Mouse (Mus musculus): ENCODE measurements around the gene Timm10b. TPM values are rescaled to one million over a fixed set of nuclear protein-coding genes. Genes with fewer than 3 reads are reported as not detected.

The Timm10b gene
- total RNA-seq (2014; fragmentation: Nextera tagmentation) (39.1 and 49.7 TPM in 2 replicates), total RNA-seq (2017) (72.1 and 77.6 TPM in 2 replicates)

DNA sequence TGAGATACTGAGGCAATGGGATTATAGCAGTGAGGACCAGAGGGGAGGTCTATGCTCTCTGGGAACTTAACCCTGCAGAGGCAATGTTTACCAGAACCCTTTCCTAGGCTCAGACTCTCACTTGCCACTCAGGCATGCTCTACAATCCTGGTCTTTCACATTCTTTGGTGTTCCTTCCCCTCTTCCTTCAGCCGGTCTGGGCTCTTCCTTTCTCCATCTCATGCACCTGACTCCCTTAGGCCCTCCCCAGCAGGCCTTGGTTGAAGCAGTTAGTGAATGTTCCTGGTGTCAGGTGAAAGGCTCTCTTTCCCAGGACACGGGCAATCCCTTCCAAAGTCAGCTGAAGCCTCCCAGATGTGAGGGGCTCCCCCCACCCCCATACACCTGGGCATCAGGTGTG is at the start of gene Timm10b:
TSS of gene Timm10b (plus strand) at position 301 of the 400 bp plus-strand sequence.
- ATAC-seq (replicated peaks; ENCODE audit: poor library complexity, severe bottlenecking) = no peak

DNA sequence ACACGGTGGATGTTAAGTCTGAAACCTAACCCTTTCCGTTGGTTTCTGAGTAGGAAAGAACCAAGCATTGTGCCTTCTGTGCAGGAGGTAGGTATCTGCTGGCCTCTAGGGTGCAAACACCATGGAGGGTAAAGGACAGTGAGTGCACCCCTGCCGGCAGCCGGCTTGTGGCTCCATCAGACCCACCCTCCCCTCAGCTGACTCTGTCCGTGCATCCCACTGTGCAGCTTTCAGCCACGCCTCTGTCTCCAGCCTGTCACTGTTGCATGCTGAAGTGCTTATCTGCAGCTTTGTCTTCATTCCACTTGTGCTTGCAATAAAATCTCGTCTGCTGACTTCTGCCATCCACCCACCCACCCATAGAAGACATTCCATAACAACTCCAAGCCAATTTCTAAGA is 49.8 kb upstream of the Timm10b start:
- no peak for ATAC-seq (replicated peaks; ENCODE audit: poor library complexity, severe bottlenecking)

DNA sequence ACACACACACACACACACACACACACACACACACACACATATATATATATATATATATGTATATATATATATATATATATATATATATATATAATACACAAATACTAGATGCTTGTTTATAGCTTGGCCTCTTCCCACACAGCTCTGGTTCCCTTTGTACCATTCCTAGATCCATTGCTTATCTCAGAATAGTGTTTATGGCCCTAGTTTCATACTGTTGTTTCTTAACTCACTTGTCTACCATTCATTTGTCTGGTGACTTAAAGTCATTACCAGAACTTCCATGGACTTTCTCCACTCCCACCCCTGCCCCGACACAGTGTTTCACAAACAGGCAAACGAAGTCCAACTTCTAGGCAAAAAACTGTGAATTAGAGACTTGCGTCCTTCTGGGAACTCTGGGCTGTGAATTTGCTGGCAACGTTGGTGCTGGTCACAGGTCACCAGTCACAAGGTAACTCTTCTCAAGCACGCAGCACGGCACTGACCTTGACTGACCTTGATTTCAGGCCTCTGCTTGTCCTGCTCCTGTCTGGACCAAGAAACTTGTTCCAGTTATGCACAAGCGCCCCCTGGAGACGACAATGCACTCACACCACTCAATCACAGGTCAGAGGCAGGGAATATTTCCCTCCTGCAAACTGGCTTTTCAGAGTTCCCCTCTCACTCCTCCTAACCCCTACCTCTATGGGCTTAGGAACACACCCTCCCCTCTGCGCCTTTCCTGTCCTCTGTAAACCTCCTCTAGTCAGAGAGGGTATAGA is 36.8 kb upstream of the Timm10b start:
- peak; percentile 92 for ATAC-seq (replicated peaks; ENCODE audit: poor library complexity, severe bottlenecking)

DNA sequence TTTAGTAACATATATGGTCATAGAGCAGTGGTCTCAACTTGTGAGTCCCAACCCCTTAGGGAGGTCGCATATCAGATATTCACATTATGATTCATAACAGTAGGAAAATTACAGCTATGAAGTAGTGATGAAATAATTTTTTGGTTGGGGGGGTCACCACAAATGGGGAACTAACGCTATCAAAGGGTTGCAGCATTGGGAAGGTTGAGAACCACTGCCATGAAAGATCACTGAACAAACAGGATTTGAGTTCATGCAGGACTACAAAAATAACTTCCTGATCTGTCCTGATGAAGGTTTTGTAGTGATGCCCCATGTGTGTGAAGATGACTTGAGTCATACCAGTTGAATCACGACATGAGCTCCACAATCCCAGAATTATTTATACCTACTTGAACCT is 31.4 kb upstream of the Timm10b start:
- peak; percentile 83 for ATAC-seq (replicated peaks; ENCODE audit: poor library complexity, severe bottlenecking)

DNA sequence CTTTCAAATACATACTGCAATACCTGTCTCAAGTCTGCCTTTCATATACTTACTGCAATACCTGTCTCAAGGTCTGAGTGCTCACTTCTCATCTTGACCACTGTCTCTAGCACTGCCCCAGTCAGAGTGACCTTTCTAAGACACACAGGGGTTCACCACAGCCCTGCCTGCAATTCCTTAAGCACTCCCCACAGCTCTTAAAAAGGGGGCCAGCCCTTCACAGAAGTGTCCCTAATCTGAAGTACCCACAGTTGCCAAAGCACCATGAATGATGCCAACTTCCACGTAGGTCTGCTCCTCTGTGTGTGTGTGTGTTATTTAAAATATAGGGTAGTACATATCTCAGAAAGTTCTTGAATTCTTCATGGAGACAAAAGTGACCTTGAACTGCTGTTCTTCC is 28.1 kb upstream of the Timm10b start:
- no peak for ATAC-seq (replicated peaks; ENCODE audit: poor library complexity, severe bottlenecking)

DNA sequence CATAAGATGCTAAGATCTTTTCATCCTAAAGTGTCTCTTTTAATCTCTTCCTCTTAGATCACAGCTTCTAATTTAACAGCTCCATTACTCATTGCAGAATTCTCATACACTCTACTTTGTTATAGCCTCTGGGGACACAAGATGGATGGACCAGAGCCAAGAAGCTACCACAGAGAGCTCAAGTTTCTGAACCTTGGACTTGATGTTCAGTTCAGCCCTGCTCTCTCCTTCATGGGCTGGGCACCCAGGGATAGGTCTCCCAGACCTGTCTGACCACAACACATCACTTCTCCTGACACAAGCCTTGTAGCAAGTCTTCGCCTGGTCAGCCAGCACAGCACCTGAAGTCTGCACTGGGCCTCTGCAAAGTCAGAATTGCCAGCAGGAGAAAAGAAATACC is 25.5 kb upstream of the Timm10b start:
- no peak for ATAC-seq (replicated peaks; ENCODE audit: poor library complexity, severe bottlenecking)

DNA sequence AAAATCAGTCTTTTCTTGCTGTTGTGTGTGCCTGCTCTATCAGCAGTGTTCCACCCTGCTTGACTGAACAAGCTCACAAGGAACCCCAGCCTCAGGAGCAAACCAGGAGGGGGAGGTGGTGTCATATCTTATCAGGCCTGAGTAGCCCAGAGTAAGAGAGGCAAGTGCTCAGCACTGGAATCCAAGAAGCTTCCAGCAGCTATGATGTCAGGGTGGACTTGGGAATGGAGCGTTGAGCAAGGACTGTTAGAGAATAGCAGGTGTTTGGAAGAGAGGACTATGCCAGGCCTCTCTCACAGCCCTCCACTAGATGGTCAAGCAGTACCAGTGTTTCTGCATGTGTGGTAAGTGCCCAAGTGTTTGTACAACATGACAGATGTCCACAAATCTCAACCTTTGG is 24.1 kb upstream of the Timm10b start:
- no peak for ATAC-seq (replicated peaks; ENCODE audit: poor library complexity, severe bottlenecking)

DNA sequence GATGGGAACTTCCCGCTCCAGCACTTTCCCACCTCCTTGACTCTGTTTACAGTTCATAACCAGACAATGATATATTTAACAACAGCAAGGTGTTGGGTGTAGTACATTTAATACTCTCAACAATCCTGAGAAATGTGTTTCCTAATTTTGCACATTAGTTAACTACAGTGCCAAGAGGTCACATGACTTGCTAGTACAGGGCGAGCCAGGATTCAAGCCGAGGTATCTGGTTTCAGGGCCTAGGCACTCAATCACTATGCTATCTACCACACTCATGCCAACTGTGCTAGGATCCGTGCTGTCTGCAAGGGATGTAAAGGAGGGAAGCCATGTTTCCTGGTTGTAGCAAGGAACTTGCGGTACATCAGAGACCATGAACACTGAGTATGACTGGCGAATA is 23.3 kb upstream of the Timm10b start:
- no peak for ATAC-seq (replicated peaks; ENCODE audit: poor library complexity, severe bottlenecking)

DNA sequence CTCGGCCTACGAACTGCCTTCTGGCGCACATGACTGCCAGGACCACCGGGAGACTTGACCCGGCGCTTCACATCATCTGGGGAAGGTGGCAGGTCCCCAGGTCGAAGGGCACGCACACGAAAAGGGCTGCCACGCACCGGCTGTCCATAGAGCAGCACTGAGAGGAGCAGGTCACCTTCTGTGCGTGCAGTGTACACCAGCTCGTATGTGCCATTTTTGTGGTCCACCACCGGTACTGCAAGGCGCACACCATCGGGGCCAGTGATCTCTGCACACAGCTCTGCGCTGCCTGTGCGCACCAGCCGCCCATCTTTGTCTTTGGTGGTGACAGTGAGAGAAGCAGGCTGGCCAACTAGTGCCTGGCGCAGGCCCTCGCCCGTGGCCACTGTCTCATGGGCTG is 22.0 kb upstream of the Timm10b start:
- ATAC-seq (replicated peaks; ENCODE audit: poor library complexity, severe bottlenecking) = no peak

DNA sequence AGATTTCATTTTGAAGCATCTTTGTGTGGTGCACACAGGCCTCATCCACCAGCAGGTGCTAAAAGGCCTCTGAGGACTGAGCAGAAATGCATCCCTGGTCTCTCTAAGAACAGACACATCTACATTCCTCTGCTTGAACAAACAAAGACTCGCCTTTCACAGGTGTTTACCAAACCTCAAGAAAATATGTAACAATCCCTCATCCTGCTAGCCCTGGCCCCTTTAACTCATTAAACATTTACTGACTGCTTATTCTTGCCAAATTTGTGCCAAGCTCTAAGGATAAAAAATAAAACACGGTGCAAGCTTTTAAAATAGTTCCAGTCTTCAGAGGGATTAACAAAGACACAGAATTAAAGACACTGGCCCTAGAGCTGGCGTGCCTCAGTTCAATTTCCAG is 20.2 kb upstream of the Timm10b start:
- no peak for ATAC-seq (replicated peaks; ENCODE audit: poor library complexity, severe bottlenecking)

DNA sequence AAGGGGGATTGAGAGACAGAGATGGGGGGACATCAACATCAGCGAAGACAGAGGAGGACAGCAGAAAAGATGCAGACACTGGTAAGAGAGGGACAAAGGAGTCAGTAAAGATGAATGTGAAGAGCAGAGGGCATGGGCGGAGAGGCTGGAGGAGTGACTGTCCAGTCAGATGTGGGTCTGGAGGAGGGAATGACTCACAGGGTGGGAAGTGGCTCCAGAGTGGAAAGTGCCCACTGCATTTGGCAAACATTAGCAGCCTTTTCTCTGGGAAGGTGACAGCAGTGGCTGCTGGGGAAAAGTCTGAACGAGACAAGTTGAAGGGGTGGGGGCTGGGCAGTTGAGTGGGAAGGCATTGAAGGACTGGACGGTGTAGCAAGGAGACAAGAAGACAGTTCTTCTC is 18.8 kb upstream of the Timm10b start:
- no peak for ATAC-seq (replicated peaks; ENCODE audit: poor library complexity, severe bottlenecking)

DNA sequence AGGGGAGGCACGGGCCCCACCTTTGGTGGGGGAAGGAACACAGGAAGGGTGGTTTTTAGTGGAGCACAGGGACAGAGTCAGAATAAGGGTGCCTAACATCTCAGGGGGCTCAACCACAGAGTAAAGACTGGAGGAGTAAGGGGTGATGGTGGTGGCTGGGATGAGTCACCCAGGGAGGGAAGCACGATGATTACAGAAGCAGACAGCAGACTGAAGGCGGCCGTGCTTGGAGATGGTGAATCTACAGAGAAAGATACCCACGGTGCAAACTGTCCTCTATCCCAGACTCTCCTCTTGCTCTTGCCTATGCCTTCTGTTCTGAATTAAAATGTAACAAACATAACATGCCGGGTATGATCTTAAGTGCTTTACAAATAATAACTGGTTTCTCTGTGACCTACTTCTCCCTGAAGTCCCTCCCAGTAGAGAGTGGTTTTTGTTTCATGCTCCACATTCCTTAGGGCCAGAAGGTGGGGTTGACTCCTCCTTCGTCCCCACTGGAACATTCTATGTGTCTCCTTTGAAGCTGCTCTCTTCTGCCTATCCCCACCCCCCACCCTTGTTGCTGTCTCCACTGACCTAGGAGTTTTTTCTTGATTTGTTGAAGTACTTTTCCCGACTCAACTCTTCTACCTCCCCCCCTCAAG is 18.1 kb upstream of the Timm10b start:
- ATAC-seq (replicated peaks; ENCODE audit: poor library complexity, severe bottlenecking) = no peak

DNA sequence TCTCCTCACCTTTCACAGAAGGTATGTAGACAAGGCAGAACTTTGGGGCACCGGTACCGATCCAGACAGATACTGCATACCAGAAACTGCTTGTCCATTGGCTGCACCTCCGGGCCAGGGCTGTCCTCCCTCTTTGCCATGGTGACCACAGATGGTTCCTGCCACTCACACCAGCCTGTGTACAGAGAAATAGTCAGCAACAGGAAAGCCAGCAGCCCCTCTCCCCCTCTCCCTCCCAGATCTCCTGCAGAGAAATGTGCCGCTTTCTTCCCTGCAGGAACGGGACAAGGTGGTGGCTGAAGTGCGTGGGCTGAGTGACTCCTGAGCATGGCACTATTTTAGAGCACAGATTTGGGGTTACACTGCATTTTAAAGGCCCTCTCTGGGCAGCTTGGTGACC is 14.5 kb upstream of the Timm10b start:
- ATAC-seq (replicated peaks; ENCODE audit: poor library complexity, severe bottlenecking) = no peak

DNA sequence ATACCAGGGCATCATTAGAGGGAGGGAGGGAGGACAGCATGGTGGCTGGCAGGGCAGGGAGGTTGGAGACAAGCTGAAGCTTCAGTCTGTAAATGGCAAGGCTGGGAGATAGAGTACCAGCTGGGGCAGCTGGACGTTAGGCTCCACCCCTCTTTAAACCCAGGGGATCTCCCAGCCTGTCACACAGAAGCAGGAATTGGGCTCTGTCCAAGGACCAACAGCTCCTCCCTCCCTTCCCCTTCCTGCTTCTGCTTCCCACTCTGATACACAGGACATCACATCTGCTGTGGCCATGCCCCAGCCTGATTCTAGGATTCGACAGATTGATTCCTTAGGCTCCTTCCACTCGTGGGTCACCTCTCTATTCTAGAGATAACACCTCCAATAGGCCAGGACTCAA is 11.2 kb upstream of the Timm10b start:
- peak; percentile 52 for ATAC-seq (replicated peaks; ENCODE audit: poor library complexity, severe bottlenecking)

DNA sequence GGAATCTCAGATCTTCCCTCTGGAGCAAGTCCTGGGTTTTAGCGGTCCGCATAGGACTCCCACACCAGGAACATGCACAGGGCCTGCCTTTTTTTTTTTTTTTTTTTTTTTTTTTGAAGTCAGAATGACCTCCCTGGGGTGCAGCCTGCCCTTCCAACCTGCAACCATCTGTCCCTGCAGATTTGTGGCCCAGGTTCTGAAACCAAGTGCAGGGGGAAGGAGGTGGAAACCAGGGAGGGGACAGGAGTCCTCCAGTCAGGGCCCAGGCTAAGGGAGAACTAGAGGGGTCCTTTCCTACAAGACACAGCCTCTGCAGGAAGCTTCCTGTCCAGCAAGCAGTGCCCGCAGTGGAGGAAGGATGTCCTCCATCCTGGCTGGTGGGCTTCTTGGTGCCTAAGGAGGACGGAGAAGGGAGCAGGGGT is 7.3 kb upstream of the Timm10b start:
- 0 out of 2 replicates have a peak, but pooled peaks have one; percentile 2 for ATAC-seq (replicated peaks; ENCODE audit: poor library complexity, severe bottlenecking)

DNA sequence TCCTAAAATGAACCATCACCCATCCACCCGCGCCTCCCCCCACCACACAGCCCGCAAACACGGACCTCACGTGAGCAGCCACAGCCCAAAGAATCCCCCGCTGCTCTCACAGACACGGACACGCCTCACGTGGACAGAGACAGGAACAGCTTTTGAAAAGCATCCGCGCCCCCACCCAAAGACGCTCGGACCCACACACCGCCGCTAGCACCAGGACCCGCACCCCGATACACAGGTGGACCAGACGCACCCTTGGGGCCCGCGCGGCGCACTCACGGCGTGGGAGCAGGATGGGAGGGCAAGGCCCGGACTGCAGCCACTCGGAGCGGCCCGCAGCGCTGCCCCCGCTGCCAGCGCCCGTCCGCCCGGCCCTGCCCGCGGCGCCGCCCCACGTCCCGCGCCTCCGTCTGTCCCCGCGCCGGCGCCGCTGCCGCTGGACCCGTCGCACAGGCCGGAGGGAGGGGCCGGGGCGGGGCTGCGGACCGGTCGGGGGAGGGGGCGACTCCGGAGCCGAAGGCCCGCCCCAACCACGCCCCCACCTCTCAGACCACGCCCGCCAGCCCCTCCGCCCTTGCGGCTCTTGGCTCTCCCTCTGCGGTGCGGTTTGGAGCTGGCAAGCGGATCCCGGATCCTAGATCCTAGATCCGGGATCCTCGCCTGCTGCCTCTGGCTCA is 6.6 kb upstream of the Timm10b start, which contains the start of gene Trim3:
TSS of gene Trim3 (minus strand) at position 445 of the 674 bp plus-strand sequence.
- peak; percentile 73 for ATAC-seq (replicated peaks; ENCODE audit: poor library complexity, severe bottlenecking)

DNA sequence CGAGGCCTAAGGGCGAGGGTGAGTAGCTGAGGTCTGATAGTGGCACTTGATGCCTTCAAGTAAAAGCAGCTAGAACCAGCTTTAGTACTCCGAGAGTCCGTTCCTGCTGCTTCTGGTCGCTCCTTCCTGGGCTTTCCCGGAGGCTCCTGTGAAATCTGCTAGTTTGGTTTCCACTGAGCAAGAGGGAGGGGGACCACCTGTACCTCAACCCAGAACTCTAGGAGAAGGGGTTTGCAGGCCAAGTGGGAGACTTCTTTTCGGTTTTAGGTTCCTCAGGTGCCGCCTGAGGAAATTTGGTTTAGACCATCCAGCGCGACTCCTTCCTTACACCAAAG is 6.1 kb upstream of the Timm10b start:
- no peak for ATAC-seq (replicated peaks; ENCODE audit: poor library complexity, severe bottlenecking)

DNA sequence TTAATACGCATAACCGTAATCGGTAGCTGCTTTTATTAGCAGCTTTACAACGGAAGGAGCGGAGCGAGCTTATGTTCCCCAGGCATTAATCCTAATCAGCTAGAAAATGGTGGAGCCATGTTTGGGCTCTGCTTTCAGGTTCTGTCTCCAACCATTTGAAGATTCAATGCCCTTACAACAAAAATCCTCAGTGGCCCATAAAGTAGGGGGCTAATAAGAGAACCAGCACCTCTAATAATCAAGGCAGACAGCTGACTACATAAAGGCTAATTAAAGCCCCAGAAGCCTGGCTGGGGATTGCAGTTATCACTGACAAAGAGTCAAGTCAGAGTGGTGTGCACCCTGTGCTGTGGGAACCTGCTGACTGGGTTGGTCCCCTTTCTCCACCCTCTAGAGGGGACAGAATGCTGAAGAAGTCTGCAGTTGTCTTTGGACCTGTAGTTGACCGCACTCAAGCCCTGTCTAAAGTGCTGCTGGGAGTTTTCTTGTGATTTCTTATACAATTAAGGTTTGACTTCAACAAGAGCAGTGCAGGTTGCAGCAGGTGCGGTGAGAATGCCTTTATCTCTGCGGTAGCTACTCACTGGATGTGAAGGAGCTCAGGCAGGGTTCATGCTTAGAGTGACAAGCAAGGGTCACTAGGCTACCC is 5.5 kb upstream of the Timm10b start:
- ATAC-seq (replicated peaks; ENCODE audit: poor library complexity, severe bottlenecking) = no peak

DNA sequence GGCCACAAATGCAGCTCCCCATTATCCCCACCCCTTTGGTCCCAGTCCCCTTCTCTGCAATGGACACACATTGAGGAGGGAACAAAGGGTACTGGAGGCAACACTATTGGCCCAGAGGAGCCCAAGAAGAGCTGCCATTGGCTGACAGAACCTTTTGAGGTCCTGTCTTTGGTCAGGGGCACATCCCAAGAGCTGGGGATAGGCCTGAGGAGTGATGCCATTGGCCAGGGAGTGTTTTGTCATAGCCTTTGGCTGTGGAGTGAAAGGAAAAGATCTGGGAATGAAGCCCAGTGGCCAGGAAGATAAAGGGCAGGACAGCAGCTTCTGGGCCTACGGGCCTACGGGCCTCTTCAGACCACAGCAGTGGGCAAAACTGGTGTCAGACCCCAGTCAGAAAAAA is 4.1 kb upstream of the Timm10b start:
- no peak for ATAC-seq (replicated peaks; ENCODE audit: poor library complexity, severe bottlenecking)

DNA sequence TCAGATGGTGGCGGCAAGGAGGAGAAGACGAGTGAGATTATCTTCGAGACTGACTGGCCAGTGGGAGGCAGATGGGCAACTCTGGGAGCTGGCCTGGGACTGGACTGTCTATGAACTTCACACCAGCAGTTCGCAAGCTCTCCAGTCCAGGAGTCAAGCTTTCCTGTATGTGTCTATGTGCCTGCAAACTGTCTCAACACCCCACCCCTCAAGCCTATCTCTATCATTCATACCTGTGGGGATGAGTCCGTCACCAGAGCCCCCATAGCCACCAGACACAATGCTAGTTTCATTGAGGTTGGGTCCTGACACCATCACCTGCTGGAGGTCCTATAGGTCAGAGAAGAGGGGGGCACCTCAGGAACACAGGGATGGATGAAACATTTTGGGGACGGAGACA is 1.1 kb upstream of the Timm10b start:
- ATAC-seq (replicated peaks; ENCODE audit: poor library complexity, severe bottlenecking) = no peak

DNA sequence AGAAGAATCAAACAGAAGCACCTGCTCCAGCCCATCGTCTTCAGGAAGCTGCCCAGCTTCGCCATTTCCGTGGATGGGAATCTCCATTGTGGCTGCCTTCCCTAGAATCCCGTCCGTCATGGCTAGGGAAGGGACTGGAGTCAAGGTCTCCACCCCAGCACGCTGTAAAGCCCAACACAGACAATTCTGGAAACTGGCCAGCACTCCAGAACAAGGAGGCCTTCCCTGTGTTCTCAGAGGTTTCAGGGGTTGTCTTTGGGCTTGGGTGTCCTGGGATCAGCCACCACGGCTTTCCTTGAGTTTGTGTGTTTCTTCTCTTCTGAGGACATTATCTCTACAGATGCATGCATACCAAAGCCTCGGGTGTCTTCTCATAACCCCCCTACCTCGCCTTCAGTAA is 552 bp upstream of the Timm10b start:
- ATAC-seq (replicated peaks; ENCODE audit: poor library complexity, severe bottlenecking) = no peak

Data from granulocyte monocyte progenitor cell, adult 5-6 weeks (primary cell).